Mouse (Mus musculus): Measurements from ENCODE around the gene Cc2d1a.

The Cc2d1a gene

GRCm38 (mm10) chr8:84177405-84177804 lies 29.7 kb upstream of the Cc2d1a start:
- no peak for DNase-seq (ENCODE audit: low read depth)

GRCm38 (mm10) chr8:84176560-84176959 lies 28.8 kb upstream of the Cc2d1a start:
- no peak for DNase-seq (ENCODE audit: low read depth)

DNA sequence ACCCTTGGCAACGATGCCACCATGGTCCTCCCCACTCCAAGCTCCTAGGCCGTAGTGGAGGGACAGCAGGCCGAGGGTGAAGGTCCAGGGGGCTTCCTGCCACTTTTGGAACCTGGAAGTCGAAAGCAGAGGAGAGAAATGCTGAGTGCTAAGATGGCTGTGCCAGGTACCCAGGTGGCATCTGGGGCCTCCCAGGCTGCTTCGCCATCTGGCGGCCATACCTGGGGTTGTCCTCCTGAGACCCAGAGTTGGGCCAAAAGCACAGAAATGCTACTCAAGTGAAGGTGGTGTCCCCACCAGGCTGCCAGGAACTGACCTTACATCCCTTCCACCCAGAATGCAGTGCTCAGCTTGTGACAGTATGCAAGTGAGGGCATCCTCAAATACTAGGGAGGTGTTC lies 26.1 kb upstream of the Cc2d1a start:
- DNase-seq (ENCODE audit: low read depth): no peak

- no peak for DNase-seq (ENCODE audit: low read depth)
Observed at GRCm38 (mm10) chr8:84170096-84170495, 22.4 kb upstream of the Cc2d1a start.

DNA sequence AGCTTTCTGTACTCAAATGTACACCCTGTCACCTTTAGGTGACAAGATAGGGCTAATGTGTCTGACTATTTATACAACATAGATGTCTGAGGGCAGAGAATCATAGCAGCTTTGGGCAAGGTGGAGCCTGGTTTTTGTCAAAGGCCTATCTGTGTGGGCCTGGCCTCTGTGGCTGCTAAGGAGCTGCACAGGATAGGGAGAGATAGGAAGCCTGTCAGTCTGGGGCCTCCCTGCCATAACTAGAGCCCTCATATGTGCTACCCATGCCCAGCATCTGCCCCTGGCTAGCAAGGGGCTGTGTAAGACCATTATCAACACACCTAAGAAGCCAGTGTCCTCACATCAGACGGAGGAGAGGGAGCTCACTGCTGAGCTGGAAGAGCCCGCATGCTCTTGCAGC lies 20.0 kb upstream of the Cc2d1a start:
- DNase-seq (ENCODE audit: low read depth): no peak

- no peak for DNase-seq (ENCODE audit: low read depth)
Observed at GRCm38 (mm10) chr8:84157620-84158019, 9.9 kb upstream of the Cc2d1a start.

DNA sequence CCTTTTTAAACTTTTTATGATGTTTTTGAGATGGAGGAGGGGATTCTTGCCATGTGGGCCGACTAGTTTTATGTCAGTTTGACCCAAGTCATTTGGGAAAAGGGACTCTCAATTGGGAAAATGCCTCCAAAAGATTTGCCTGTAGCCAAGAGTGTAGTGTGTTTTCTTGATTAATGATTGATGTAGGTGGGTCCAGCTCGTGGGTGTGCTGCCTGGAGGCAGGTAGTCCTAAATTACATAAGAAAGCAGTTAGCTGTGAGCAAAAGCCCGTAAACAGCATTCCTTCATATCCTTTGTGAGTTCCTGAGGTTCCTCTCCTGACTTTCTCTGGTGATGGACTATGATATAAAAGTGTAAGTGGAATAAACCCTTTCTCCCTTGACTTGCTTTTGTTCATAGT lies 1.4 kb upstream of the Cc2d1a start:
- DNase-seq (ENCODE audit: low read depth): no peak

- DNase-seq (ENCODE audit: low read depth): no peak
Observed at GRCm38 (mm10) chr8:84148531-84148850, 755 bp upstream of the Cc2d1a start.

DNA sequence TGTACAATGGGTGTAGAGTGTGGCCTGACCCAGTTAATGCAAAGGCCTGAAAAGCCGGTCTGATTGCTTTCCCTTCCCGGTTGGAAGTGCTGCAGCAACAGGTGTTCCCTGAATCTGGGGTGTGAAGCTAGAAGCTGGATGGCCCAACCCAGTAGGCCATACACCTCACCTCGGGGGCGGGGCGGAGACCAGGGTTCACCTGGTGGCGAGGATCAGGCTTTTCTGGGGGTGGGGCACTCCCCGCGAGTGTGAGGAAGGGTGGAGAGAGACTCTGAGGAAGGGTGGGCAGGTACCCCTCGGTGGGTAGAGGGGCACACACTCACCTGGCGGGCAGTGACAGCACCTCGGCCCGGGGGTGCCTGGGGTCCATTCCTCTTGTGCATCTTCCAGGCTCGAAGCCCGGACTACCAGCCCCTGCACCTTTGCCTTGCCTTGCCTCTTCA lies 391 bp downstream of the Cc2d1a start:
- no peak for DNase-seq (ENCODE audit: low read depth)

GRCm38 (mm10) chr8:84144636-84145245 lies 3.0 kb downstream of the Cc2d1a start:
- no peak for DNase-seq (ENCODE audit: low read depth)

GRCm38 (mm10) chr8:84140838-84141237 lies 6.9 kb downstream of the Cc2d1a start:
- no peak for DNase-seq (ENCODE audit: low read depth)

DNA sequence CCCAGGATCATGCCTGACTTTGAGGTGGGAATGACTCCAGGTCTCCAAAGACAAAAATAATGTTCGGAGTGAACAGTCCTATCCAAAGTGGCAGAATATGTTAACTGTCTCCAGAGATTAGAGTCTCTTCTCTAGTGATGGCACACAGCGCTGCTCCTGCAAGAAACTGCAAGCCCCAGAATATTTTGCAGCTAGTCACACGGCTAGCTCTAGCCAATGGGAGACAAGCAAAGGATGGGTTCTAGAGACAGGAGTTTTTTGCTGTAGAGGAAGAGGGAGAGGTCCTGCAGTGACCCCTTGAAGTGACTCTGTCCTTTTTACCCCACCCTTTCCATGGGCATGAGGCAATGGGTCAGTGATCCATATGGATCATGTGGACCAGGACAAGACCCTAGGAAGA lies 9.9 kb downstream of the Cc2d1a start:
- no peak for DNase-seq (ENCODE audit: low read depth)

DNA sequence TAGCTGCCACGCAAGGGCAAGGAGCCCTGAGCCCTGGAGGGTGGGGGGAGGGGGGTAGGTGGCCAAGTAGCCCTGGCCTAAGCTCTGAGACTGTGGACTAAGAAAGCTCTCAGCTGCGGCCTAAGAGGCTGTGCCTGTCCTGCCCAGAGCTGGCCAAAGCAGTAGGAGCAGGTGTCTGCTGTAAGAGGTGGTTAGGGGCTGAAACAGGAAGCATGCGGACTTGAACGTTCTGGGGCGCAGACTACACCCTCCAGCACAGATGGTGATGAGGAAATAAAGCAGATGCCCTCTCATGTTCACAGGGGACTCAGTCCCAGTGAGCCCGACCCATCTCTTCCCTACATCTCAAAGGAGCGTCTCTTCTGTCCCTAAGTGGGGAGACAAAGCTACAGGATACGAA lies 15.5 kb downstream of the Cc2d1a start:
- DNase-seq (ENCODE audit: low read depth): no peak

DNA sequence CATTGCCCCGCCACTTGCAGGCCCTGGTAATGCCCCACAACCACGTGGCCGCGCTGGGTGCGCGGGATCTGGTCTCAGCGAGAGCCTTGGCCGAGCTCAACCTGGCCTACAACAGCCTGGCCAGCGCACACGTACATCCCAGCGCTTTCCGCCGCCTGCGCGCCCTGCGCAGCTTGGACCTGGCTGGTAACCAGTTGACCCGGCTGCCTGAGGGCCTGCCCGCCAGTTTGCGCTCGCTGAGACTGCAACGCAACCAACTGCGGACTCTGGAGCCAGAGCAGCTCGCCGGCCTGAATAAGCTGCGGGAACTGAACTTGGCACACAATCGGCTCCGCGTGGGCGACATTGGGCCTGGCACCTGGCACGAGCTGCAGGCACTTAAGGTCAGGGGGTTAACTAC lies 16.9 kb downstream of the Cc2d1a start:
- DNase-seq (ENCODE audit: low read depth): no peak

- no peak for DNase-seq (ENCODE audit: low read depth)
Observed at GRCm38 (mm10) chr8:84128277-84128676, 19.5 kb downstream of the Cc2d1a start.

GRCm38 (mm10) chr8:84127202-84127901 lies 20.4 kb downstream of the Cc2d1a start:
- no peak for DNase-seq (ENCODE audit: low read depth)

- no peak for DNase-seq (ENCODE audit: low read depth)
Observed at GRCm38 (mm10) chr8:84126742-84127141, 21.0 kb downstream of the Cc2d1a start.

GRCm38 (mm10) chr8:84125656-84126055 lies 22.1 kb downstream of the Cc2d1a start, which contains the start of gene Podnl1:
Podnl1 (plus strand) TSS chr8:84125989.
- DNase-seq (ENCODE audit: low read depth): no peak

DNA sequence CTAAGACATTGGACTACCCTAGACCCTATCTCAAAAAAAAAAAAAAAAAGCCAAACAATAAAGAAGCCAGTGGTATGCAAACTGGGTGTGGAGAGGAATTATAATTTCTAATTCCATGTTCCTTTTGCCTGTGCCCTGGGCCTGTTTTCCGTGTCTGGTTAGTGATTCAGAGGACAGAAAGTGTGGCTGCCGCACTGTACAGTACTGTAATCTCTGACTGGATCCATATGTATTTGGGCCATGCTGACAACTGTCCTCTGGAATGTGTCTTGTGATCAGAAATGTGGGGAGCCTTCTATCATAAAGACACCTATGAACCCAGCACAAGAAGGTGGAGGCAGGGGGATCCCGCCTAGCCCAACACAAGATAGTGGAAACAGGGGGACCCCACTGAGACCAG lies 25.6 kb downstream of the Cc2d1a start:
- no peak for DNase-seq (ENCODE audit: low read depth)

GRCm38 (mm10) chr8:84115646-84116045 lies 32.1 kb downstream of the Cc2d1a start:
- DNase-seq (ENCODE audit: low read depth): no peak

DNA sequence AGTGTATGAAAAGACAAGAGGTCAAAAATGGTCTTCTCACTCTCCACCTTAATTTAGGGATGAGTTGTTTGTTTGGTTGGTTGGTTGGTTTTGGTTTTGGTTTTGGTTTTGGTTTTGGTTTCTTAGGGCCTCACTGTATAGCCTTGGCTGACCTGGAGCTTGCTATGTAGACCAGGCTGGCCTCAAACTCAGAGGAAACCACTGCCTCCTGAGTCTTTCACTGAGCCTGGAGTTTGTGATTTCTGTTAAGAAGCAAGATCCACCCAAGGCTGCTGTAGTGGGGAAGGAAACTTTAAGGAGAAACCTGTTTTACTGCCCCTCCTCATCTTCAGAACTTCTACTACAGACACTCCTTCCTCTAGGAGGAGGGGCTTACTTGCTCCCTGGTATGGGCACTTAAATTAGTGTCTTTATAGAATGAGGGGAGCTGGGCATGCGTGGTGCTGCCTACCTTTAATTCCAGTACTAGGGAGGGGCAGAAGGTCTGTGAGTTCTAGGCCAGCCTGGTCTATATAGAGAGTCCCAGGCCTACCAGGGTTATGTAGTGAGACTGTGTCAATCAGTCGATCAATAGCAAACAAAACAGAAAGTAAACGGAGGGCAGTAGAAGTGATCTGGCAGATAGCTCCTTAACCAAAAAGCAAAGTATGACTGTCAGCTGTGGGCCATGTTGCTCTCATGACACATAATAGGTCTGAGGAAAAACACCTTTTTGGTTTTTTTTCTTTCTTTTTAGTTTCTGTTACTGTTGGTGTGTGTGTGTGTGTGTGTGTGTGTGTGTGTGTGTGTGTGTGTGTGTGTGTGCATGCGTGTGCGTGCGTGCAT lies 41.3 kb downstream of the Cc2d1a start:
- no peak for DNase-seq (ENCODE audit: low read depth)

GRCm38 (mm10) chr8:84105676-84106075 lies 42.1 kb downstream of the Cc2d1a start:
- DNase-seq (ENCODE audit: low read depth): no peak
